Mouse (Mus musculus): ENCODE data around the gene 2810408A11Rik. TPM values are rescaled to one million over a fixed set of nuclear protein-coding genes. Genes with fewer than 3 reads are reported as not detected.

2810408A11Rik gene
- polyA plus RNA-seq, 1 experiment from 2014 or later, result 6.4 TPM

- Histone ChIP-seq H3K4me2 (replicated peaks; ENCODE audit: low read depth, low read length) (no peak overlapping the region), H3K4me1 (ENCODE audit: insufficient read depth, low read depth, low read length) (0 out of 2 replicates have a peak, but pooled peaks cover 3% of the 10 kb centered on the region), H3K36me3 (ENCODE audit: insufficient read depth, low read length) (peaks cover 16% of the 10 kb centered on the region), H3K27ac (ENCODE audit: low read length) (no peak overlapping the region), H3K4me3 (ENCODE audit: low read depth, low read length) (no peak overlapping the region), H3K9me3 (ENCODE audit: low read length) (no peaks in the 10 kb centered on the region), H3K9ac (replicated peaks; ENCODE audit: low read depth) (no peak overlapping the region), H3K27me3 (replicated peaks; ENCODE audit: insufficient read depth, low read length) (no peaks in the 10 kb centered on the region)
- ATAC-seq, result no peak
- DNase-seq (ENCODE audit: low spot score), result no peak
- TF ChIP-seq EP300 (IDR thresholded peaks at IDR 0.05), result no peak
- no peak for TF ChIP-seq CTCF (IDR thresholded peaks at IDR 0.05)
- 71% methylated on average over 10 of the region's 10 CpGs for WGBS
These were observed 46.1 kb downstream of the 2810408A11Rik start for GRCm38 (mm10) chr11:69854680-69855079.

- peaks cover 16% of the 10 kb centered on the region for H3K36me3 ChIP-seq (ENCODE audit: insufficient read depth, low read length)
- H3K4me1 ChIP-seq (ENCODE audit: insufficient read depth, low read depth, low read length), result 0 out of 2 replicates have a peak, but pooled peaks cover 3% of the 10 kb centered on the region
- no peak overlapping the region for H3K4me3 ChIP-seq (ENCODE audit: low read depth, low read length)
- ATAC-seq, result peak; percentile 29
- TF ChIP-seq EP300 (IDR thresholded peaks at IDR 0.05) (no peak), CTCF (IDR thresholded peaks at IDR 0.05) (no peak)
- WGBS, result 48% methylated on average over 7 of the region's 7 CpGs
- DNase-seq (ENCODE audit: low spot score), result no peak
- no peak overlapping the region for H3K27ac ChIP-seq (ENCODE audit: low read length)
- H3K9ac ChIP-seq (replicated peaks; ENCODE audit: low read depth), result no peak overlapping the region
- no peaks in the 10 kb centered on the region for H3K27me3 ChIP-seq (replicated peaks; ENCODE audit: insufficient read depth, low read length)
- H3K9me3 ChIP-seq (ENCODE audit: low read length), result no peaks in the 10 kb centered on the region
- no peak overlapping the region for H3K4me2 ChIP-seq (replicated peaks; ENCODE audit: low read depth, low read length)
These were observed 46.8 kb downstream of the 2810408A11Rik start for GRCm38 (mm10) chr11:69853994-69854393.

- no peaks in the 10 kb centered on the region for H3K9me3 ChIP-seq (ENCODE audit: low read length)
- WGBS, result 59% methylated on average over 8 of the region's 8 CpGs
- no peak overlapping the region for H3K4me2 ChIP-seq (replicated peaks; ENCODE audit: low read depth, low read length)
- no peak overlapping the region for H3K9ac ChIP-seq (replicated peaks; ENCODE audit: low read depth)
- H3K27me3 ChIP-seq (replicated peaks; ENCODE audit: insufficient read depth, low read length), result no peaks in the 10 kb centered on the region
- peaks cover 14% of the 10 kb centered on the region; the same call in 1 of the 2 replicates for H3K4me1 ChIP-seq (ENCODE audit: insufficient read depth, low read depth, low read length)
- ATAC-seq (no peak), DNase-seq (ENCODE audit: low spot score) (no peak)
- no peak overlapping the region for H3K27ac ChIP-seq (ENCODE audit: low read length)
- TF ChIP-seq EP300 (IDR thresholded peaks at IDR 0.05), result no peak
- no peak for TF ChIP-seq CTCF (IDR thresholded peaks at IDR 0.05)
- H3K36me3 ChIP-seq (ENCODE audit: insufficient read depth, low read length), result peaks cover 24% of the 10 kb centered on the region
- no peak overlapping the region for H3K4me3 ChIP-seq (ENCODE audit: low read depth, low read length)
These were observed 50.0 kb downstream of the 2810408A11Rik start for GRCm38 (mm10) chr11:69850754-69851153.

- Histone ChIP-seq H3K27me3 (replicated peaks; ENCODE audit: insufficient read depth, low read length) (no peaks in the 10 kb centered on the region), H3K9ac (replicated peaks; ENCODE audit: low read depth) (no peak overlapping the region), H3K9me3 (ENCODE audit: low read length) (no peaks in the 10 kb centered on the region), H3K4me3 (ENCODE audit: low read depth, low read length) (no peak overlapping the region), H3K27ac (ENCODE audit: low read length) (no peak overlapping the region), H3K4me1 (ENCODE audit: insufficient read depth, low read depth, low read length) (peaks cover 18% of the 10 kb centered on the region; the same call in 1 of the 2 replicates), H3K36me3 (ENCODE audit: insufficient read depth, low read length) (peaks cover 24% of the 10 kb centered on the region), H3K4me2 (replicated peaks; ENCODE audit: low read depth, low read length) (no peak overlapping the region)
- ATAC-seq (no peak), DNase-seq (ENCODE audit: low spot score) (no peak)
- TF ChIP-seq EP300 (IDR thresholded peaks at IDR 0.05) (no peak), CTCF (IDR thresholded peaks at IDR 0.05) (no peak)
- WGBS, result 85% methylated on average over 15 of the region's 15 CpGs
These were observed 50.9 kb downstream of the 2810408A11Rik start for GRCm38 (mm10) chr11:69849884-69850283.

- peak overlapping the region; percentile 26; the same call in 1 of the 2 replicates for H3K27ac ChIP-seq (ENCODE audit: low read length)
- peaks cover 18% of the 10 kb centered on the region; the same call in 1 of the 2 replicates for H3K4me1 ChIP-seq (ENCODE audit: insufficient read depth, low read depth, low read length)
- H3K9me3 ChIP-seq (ENCODE audit: low read length), result no peaks in the 10 kb centered on the region
- no peaks in the 10 kb centered on the region for H3K27me3 ChIP-seq (replicated peaks; ENCODE audit: insufficient read depth, low read length)
- 71% methylated on average over 9 of the region's 9 CpGs for whole genome bisulfite sequencing
- no peak overlapping the region for H3K4me3 ChIP-seq (ENCODE audit: low read depth, low read length)
- no peak overlapping the region for H3K4me2 ChIP-seq (replicated peaks; ENCODE audit: low read depth, low read length)
- no peak for ATAC-seq
- no peak overlapping the region for H3K9ac ChIP-seq (replicated peaks; ENCODE audit: low read depth)
- TF ChIP-seq EP300 (IDR thresholded peaks at IDR 0.05) (no peak), CTCF (IDR thresholded peaks at IDR 0.05) (no peak)
- no peak for DNase-seq (ENCODE audit: low spot score)
- peaks cover 24% of the 10 kb centered on the region for H3K36me3 ChIP-seq (ENCODE audit: insufficient read depth, low read length)
These were observed 51.7 kb downstream of the 2810408A11Rik start for GRCm38 (mm10) chr11:69849128-69849527.

GRCm38 (mm10) chr11:69848021-69848420, 52.8 kb downstream of the 2810408A11Rik start:
- DNase-seq (ENCODE audit: low spot score), result no peak
- no peak for ATAC-seq
- WGBS, result 94% methylated on average over 6 of the region's 6 CpGs
- peaks cover 24% of the 10 kb centered on the region for H3K36me3 ChIP-seq (ENCODE audit: insufficient read depth, low read length)
- TF ChIP-seq CTCF (IDR thresholded peaks at IDR 0.05) (no peak), EP300 (IDR thresholded peaks at IDR 0.05) (no peak)
- peak overlapping the region; percentile 81; the same call in 1 of the 2 replicates for H3K4me2 ChIP-seq (replicated peaks; ENCODE audit: low read depth, low read length)
- peaks cover 16% of the 10 kb centered on the region; the same call in 1 of the 2 replicates for H3K4me1 ChIP-seq (ENCODE audit: insufficient read depth, low read depth, low read length)
- H3K9ac ChIP-seq (replicated peaks; ENCODE audit: low read depth), result no peak overlapping the region
- no peaks in the 10 kb centered on the region for H3K27me3 ChIP-seq (replicated peaks; ENCODE audit: insufficient read depth, low read length)
- H3K27ac ChIP-seq (ENCODE audit: low read length), result no peak overlapping the region
- no peaks in the 10 kb centered on the region for H3K9me3 ChIP-seq (ENCODE audit: low read length)
- no peak overlapping the region for H3K4me3 ChIP-seq (ENCODE audit: low read depth, low read length)

Small RNAs within 50 kb of the gene (microRNA-seq; reads per million reads assigned to microRNA genes)
- not detected for gene Mir6924

Other genes with a start within 250 kb of the 2810408A11Rik start
- gene Sox15, start 245.7 kb downstream of the 2810408A11Rik start, polyA plus RNA-seq (2015; fragmentation: Nextera tagmentation; extraction: Ambion mirVana), result 0.14 and 0.17 TPM in 2 replicates
- 57.3 and 61.3 TPM in 2 replicates for gene Mpdu1, start 238.3 kb downstream of the 2810408A11Rik start, polyA plus RNA-seq (2015; fragmentation: Nextera tagmentation; extraction: Ambion mirVana)
- gene Cd68, start 234.8 kb downstream of the 2810408A11Rik start, polyA plus RNA-seq (2015; fragmentation: Nextera tagmentation; extraction: Ambion mirVana), result 41.9 and 43.6 TPM in 2 replicates
- gene Eif4a1, start 228.6 kb downstream of the 2810408A11Rik start, polyA plus RNA-seq (2015; fragmentation: Nextera tagmentation; extraction: Ambion mirVana), result 283 and 286 TPM in 2 replicates
- 36.0 and 37.8 TPM in 2 replicates for gene Senp3, start 218.9 kb downstream of the 2810408A11Rik start, polyA plus RNA-seq (2015; fragmentation: Nextera tagmentation; extraction: Ambion mirVana)
- gene Tnfsf13, start 215.2 kb downstream of the 2810408A11Rik start, polyA plus RNA-seq (2015; fragmentation: Nextera tagmentation; extraction: Ambion mirVana), result 4.4 and 6.7 TPM in 2 replicates
- gene Tnfsf12, start 205.1 kb downstream of the 2810408A11Rik start, polyA plus RNA-seq (2015; fragmentation: Nextera tagmentation; extraction: Ambion mirVana), result 12.0 and 13.6 TPM in 2 replicates
- 11.9 and 13.1 TPM in 2 replicates for gene Tnfsfm13, start 204.9 kb downstream of the 2810408A11Rik start, polyA plus RNA-seq (2015; fragmentation: Nextera tagmentation; extraction: Ambion mirVana)
- 14.0 and 15.3 TPM in 2 replicates for gene Polr2a, start 142.3 kb downstream of the 2810408A11Rik start, polyA plus RNA-seq (2015; fragmentation: Nextera tagmentation; extraction: Ambion mirVana)
- 1.0 TPM in 2 replicates for gene Slc35g3, start 139.0 kb downstream of the 2810408A11Rik start, polyA plus RNA-seq (2015; fragmentation: Nextera tagmentation; extraction: Ambion mirVana)
- gene Zbtb4, start 135.1 kb downstream of the 2810408A11Rik start, polyA plus RNA-seq (2015; fragmentation: Nextera tagmentation; extraction: Ambion mirVana), result 6.6 and 7.6 TPM in 2 replicates
- 15.6 and 16.2 TPM in 2 replicates for gene Chrnb1, start 105.0 kb downstream of the 2810408A11Rik start, polyA plus RNA-seq (2015; fragmentation: Nextera tagmentation; extraction: Ambion mirVana)
- 0.57 and 0.95 TPM in 2 replicates for gene Fgf11, start 99.1 kb downstream of the 2810408A11Rik start, polyA plus RNA-seq (2015; fragmentation: Nextera tagmentation; extraction: Ambion mirVana)
- gene Tmem102, start 95.4 kb downstream of the 2810408A11Rik start, polyA plus RNA-seq (2015; fragmentation: Nextera tagmentation; extraction: Ambion mirVana), result 14.3 and 14.9 TPM in 2 replicates
- gene Gm39566, start 85.7 kb downstream of the 2810408A11Rik start, polyA plus RNA-seq (2015; fragmentation: Nextera tagmentation; extraction: Ambion mirVana), result not detected in 2 replicates
- gene Spem2, start 82.5 kb downstream of the 2810408A11Rik start, polyA plus RNA-seq (2015; fragmentation: Nextera tagmentation; extraction: Ambion mirVana), result not detected in 2 replicates
- not detected in 2 replicates for gene Spem1, start 78.8 kb downstream of the 2810408A11Rik start, polyA plus RNA-seq (2015; fragmentation: Nextera tagmentation; extraction: Ambion mirVana)
- 2.9 and 3.9 TPM in 2 replicates for gene Nlgn2, start 63.2 kb downstream of the 2810408A11Rik start, polyA plus RNA-seq (2015; fragmentation: Nextera tagmentation; extraction: Ambion mirVana)
- 365 and 395 TPM in 2 replicates for gene Tmem256, start 62.5 kb downstream of the 2810408A11Rik start, polyA plus RNA-seq (2015; fragmentation: Nextera tagmentation; extraction: Ambion mirVana)
- 107 and 114 TPM in 2 replicates for gene Plscr3, start 54.6 kb downstream of the 2810408A11Rik start, polyA plus RNA-seq (2015; fragmentation: Nextera tagmentation; extraction: Ambion mirVana)
- gene Tnk1, start 42.3 kb downstream of the 2810408A11Rik start, polyA plus RNA-seq (2015; fragmentation: Nextera tagmentation; extraction: Ambion mirVana), result 6.1 and 7.6 TPM in 2 replicates
- not detected in 2 replicates for gene Tmem95, start 23.0 kb downstream of the 2810408A11Rik start, polyA plus RNA-seq (2015; fragmentation: Nextera tagmentation; extraction: Ambion mirVana)
- gene Kctd11, start 19.6 kb downstream of the 2810408A11Rik start, polyA plus RNA-seq (2015; fragmentation: Nextera tagmentation; extraction: Ambion mirVana), result 10.1 and 11.4 TPM in 2 replicates
- gene Acap1, start 5.4 kb downstream of the 2810408A11Rik start, polyA plus RNA-seq (2015; fragmentation: Nextera tagmentation; extraction: Ambion mirVana), result 1.5 and 1.7 TPM in 2 replicates
- 3.8 and 3.9 TPM in 2 replicates for gene Neurl4, start 85 bp upstream of the 2810408A11Rik start, polyA plus RNA-seq (2015; fragmentation: Nextera tagmentation; extraction: Ambion mirVana)
- gene Gps2, start 12.9 kb upstream of the 2810408A11Rik start, polyA plus RNA-seq (2015; fragmentation: Nextera tagmentation; extraction: Ambion mirVana), result 53.0 and 59.1 TPM in 2 replicates
- 758 and 815 TPM in 2 replicates for gene Eif5a, start 21.0 kb upstream of the 2810408A11Rik start, polyA plus RNA-seq (2015; fragmentation: Nextera tagmentation; extraction: Ambion mirVana)
- gene Ybx2, start 34.8 kb upstream of the 2810408A11Rik start, polyA plus RNA-seq (2015; fragmentation: Nextera tagmentation; extraction: Ambion mirVana), result 1.00 and 1.1 TPM in 2 replicates
- gene Slc2a4, start 47.2 kb upstream of the 2810408A11Rik start, polyA plus RNA-seq (2015; fragmentation: Nextera tagmentation; extraction: Ambion mirVana), result 3.7 and 4.3 TPM in 2 replicates
- 212 and 230 TPM in 2 replicates for gene Cldn7, start 63.8 kb upstream of the 2810408A11Rik start, polyA plus RNA-seq (2015; fragmentation: Nextera tagmentation; extraction: Ambion mirVana)
- 23.7 and 24.7 TPM in 2 replicates for gene Ctdnep1, start 80.2 kb upstream of the 2810408A11Rik start, polyA plus RNA-seq (2015; fragmentation: Nextera tagmentation; extraction: Ambion mirVana)
- gene Elp5, start 81.5 kb upstream of the 2810408A11Rik start, polyA plus RNA-seq (2015; fragmentation: Nextera tagmentation; extraction: Ambion mirVana), result 65.9 and 72.1 TPM in 2 replicates
- gene Gabarap, start 90.2 kb upstream of the 2810408A11Rik start, polyA plus RNA-seq (2015; fragmentation: Nextera tagmentation; extraction: Ambion mirVana), result 624 and 645 TPM in 2 replicates
- gene Phf23, start 94.8 kb upstream of the 2810408A11Rik start, polyA plus RNA-seq (2015; fragmentation: Nextera tagmentation; extraction: Ambion mirVana), result 57.5 and 61.3 TPM in 2 replicates
- gene Dvl2, start 99.6 kb upstream of the 2810408A11Rik start, polyA plus RNA-seq (2015; fragmentation: Nextera tagmentation; extraction: Ambion mirVana), result 14.6 and 15.1 TPM in 2 replicates
- gene Acadvl, start 114.4 kb upstream of the 2810408A11Rik start, polyA plus RNA-seq (2015; fragmentation: Nextera tagmentation; extraction: Ambion mirVana), result 92.0 and 95.2 TPM in 2 replicates
- gene Dlg4, start 116.0 kb upstream of the 2810408A11Rik start, polyA plus RNA-seq (2015; fragmentation: Nextera tagmentation; extraction: Ambion mirVana), result 2.0 and 2.1 TPM in 2 replicates
- gene Asgr1, start 153.1 kb upstream of the 2810408A11Rik start, polyA plus RNA-seq (2015; fragmentation: Nextera tagmentation; extraction: Ambion mirVana), result 0.81 TPM in 2 replicates
- gene Asgr2, start 191.7 kb upstream of the 2810408A11Rik start, polyA plus RNA-seq (2015; fragmentation: Nextera tagmentation; extraction: Ambion mirVana), result not detected in 2 replicates
- gene Mgl2, start 229.3 kb upstream of the 2810408A11Rik start, polyA plus RNA-seq (2015; fragmentation: Nextera tagmentation; extraction: Ambion mirVana), result 0.90 and 1.2 TPM in 2 replicates